Mouse (Mus musculus) G1E-ER4 (cell line): ENCODE results near the gene Tacr3. TPM values are rescaled to one million over a fixed set of nuclear protein-coding genes. Genes with fewer than 3 reads are reported as not detected.

ENCODE experiments used
- GATA1 ChIP-seq: IDR thresholded peaks from one replicate; pipeline ENCODE4 v1.8.0; 2012; ENCODE audit warnings: low read length, inconsistent platforms
- polyA plus RNA-seq: library from polyadenylated mRNA; stranded (reverse); fragments of >175 nt; gene quantifications from 2 replicates; pipeline ENCODE4 v1.2.3, GENCODE M21; 2012

The Tacr3 gene
- polyA plus RNA-seq = not detected in 2 replicates

DNA sequence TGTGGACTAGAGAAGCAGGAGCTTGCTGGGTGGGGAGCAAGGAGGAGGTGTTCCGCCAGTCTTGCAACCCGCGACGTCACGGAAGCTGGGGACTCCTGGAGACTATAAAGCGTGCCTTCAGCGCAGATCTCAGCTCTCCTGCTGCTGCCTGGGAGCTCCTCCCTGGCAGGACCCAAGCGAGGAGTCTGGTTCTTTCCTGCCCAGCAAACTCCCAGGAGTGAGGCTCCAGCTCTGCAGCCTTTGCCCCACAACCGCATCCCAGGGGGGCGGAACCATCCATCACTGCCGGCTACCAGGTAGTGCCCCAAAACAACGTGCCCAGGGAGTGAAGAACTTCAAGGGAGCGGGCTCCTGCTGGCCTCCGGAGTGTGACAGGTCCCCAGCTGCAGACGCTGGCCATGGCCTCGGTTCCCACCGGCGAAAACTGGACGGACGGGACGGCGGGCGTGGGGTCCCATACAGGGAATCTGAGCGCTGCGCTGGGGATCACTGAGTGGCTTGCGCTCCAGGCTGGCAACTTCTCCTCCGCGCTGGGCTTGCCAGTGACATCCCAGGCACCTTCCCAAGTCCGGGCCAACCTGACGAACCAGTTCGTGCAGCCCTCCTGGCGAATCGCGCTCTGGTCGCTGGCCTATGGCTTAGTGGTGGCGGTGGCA lies at the start of gene Tacr3:
Gene Tacr3, plus strand, starts transcription at position 133 of the 656 bp plus-strand sequence.
- TF ChIP-seq GATA1 = no peak

- TF ChIP-seq GATA1 = no peak
Observed at GRCm38 (mm10) chr3:134828492-134828874, 324 bp upstream of the Tacr3 start.

GRCm38 (mm10) chr3:134829531-134829921 lies 719 bp downstream of the Tacr3 start:
- no peak for TF ChIP-seq GATA1

- TF ChIP-seq GATA1 = no peak
Observed at GRCm38 (mm10) chr3:134851342-134851741, 22.5 kb downstream of the Tacr3 start.

- no peak for TF ChIP-seq GATA1
Observed at GRCm38 (mm10) chr3:134877701-134878100, 48.9 kb downstream of the Tacr3 start.

DNA sequence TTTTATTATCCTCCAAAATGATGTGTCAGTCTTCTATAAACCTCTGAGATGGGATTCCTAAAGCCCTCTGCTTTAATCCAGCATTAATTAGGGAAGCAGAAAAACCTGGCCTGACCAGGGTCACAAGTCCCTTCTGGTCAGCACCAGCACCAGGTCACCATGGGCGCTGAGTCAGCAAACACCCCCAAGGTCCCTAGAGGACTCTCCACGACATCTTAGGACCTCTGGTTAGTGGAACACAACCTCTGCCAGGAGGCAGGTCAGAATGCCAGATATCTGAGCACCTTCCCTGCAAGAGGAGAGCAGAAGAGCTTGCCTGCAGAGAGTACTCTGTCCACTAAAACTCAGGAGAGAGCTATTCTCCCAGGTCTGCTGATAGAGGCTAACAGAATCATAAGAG lies 67.0 kb downstream of the Tacr3 start:
- TF ChIP-seq GATA1 = no peak

DNA sequence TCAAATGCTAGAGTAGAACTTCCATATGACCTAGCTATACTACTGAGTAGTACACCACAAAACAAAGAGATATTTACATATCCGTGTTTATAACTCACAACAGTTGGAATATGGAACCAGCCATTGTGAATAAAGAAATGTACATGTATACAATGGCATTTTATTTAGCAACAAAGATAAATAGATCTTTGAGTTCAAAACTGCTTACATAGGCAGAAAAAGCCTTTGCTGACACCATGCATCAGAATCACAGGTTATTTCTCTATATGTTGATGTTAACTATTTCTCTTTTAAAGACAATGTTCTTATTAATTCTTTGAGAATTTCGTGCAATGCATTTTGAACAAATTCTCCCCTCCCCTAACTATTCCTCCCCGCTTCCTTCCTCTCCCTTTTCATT lies 80.1 kb downstream of the Tacr3 start:
- TF ChIP-seq GATA1 = no peak

DNA sequence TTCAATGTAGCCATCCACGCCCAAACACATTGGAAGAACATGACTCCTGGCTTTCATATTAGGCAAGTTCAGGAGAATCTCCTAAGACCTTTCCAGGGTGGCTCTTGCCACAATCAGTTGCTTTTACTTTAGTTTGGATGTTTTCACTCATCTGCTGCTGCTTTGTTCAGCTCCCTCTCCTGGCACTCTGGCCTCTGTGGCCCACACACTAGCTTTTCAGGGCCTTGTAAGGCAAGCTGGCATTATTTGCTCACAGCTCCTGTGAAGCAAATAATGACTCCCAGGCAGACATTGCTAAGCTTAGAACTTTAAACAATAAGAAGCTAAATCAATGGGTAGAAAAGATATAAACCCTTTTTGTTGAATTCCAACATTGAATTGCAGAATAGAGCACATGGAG lies 105.9 kb downstream of the Tacr3 start:
- no peak for TF ChIP-seq GATA1

GRCm38 (mm10) chr3:134935461-134935860 lies 106.7 kb downstream of the Tacr3 start:
- TF ChIP-seq GATA1 = no peak

DNA sequence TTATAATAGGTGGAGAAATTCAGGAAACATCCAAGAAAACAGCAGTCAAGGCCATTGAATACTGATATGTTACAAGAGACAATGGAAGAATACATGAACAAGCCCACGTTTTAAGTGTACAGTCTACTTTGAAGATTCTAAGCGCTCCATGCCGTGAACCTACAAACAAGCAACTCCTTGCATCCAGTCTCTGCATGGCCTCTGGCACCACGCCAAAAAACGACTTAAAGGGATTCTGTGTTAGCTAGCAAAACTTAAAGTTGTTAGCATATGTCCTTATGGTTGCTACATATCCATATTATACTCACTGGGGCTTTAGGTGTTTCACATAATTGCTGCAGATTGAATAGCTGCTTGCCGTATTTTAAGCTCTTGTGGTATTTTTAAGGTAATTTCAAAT lies 134.7 kb downstream of the Tacr3 start:
- no peak for TF ChIP-seq GATA1

- no peak for TF ChIP-seq GATA1
Observed at GRCm38 (mm10) chr3:134978902-134979301, 150.1 kb downstream of the Tacr3 start.

DNA sequence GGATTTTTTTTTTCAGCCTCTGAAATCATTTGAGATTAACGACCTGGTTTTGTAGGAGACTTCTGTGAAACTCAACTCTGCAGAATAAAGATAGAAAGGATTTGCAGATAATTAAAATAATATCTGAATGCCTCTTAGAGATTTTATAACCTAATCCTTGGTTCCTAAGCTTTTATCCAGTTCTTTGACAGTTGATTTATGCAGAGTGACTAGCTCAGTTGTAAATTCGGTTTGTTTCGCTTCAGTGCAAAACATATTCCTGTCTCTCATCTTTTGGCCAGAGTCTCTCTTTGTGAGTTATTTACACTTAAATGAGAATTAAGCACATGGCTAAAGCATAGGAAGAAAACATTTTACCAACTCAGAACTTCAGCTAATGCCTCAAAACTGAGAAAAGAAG lies 151.3 kb downstream of the Tacr3 start:
- no peak for TF ChIP-seq GATA1
